Mouse (Mus musculus): ENCODE measurements around the gene Cyp46a1. TPM values are rescaled to one million over a fixed set of nuclear protein-coding genes. Genes with fewer than 3 reads are reported as not detected.
A peak's percentile ranks its signal among the peaks of the same experiment; 100 is the strongest.

Gene Cyp46a1
- total RNA-seq (2012; rRNA removed), result 0.98 and 1.6 TPM in 2 replicates

DNA sequence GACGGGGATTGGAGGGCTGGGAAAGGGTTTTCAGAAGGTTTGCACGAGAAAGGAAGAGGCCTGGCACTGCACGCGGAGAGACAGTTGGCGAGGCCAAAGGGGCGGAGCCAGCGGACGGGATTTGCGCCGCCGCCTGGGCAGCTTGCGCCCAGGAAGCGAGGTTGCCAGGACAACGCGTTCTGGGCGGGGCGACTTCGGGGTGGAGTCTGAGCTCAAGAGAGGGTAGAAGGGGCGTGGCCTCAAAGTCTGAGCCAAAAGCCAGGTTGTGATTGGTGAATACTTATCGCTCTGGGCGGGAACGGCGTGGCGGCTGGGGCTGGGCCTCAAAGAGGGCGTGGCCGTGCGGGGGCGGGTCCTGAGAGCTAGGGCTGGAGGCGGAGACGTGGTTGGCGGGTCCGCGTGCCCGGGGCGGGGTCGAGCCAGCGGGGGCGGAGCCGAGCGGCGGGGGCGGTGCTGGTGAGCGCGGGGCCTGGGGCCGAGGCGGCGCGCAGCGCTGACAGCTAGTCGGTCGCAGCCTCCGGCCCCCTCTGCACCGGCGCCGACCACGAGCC lies at the start of gene Cyp46a1:
TSS of gene Cyp46a1 (plus strand) at position 487 of the 551 bp plus-strand sequence.
- Histone ChIP-seq H3K9me3 (ENCODE audit: control insufficient read depth, insufficient read depth, low read depth, low read length) (no peaks in the 10 kb centered on the region), H3K4me3 (ENCODE audit: insufficient read depth in 1 of 2, low read depth in 1 of 2, low read length in 2 of 2, poor library complexity in 1 of 2, severe bottlenecking in 1 of 2) (peak within 1 kb of the TSS; percentile 68 to 82), H3K27ac (ENCODE audit: insufficient read depth, low read depth, low read length, poor library complexity, severe bottlenecking) (no peak within 1 kb of the TSS), H3K36me3 (ENCODE audit: control insufficient read depth, insufficient read depth, low read length, poor library complexity, severe bottlenecking) (no peaks in the 10 kb centered on the region), H3K4me1 (ENCODE audit: control insufficient read depth in 2 of 2, insufficient read depth in 2 of 2, low read length in 2 of 2, poor library complexity in 1 of 2) (peaks cover 0 to 11% of the 10 kb centered on the region in 2 experiments; a peak in 2 of 4 replicates), H3K9ac (ENCODE audit: insufficient read depth, low read depth, low read length, poor library complexity, severe bottlenecking) (peak within 1 kb of the TSS; percentile 38; the same call in 1 of the 2 replicates)
- in situ Hi-C loops (cut with MboI; ENCODE audit: low sequenced_read_pairs in 2 of 2, unreplicated experiment in 2 of 2), result no loop called here
- TF ChIP-seq HCFC1 (IDR thresholded peaks at IDR 0.05; ENCODE audit: borderline replicate concordance, insufficient read depth, low read length) (no peak), ZNF384 (IDR thresholded peaks at IDR 0.05; ENCODE audit: low read depth, low read length) (no peak), CHD2 (IDR thresholded peaks at IDR 0.05; ENCODE audit: low read depth, low read length) (no peak), ZC3H11A (IDR thresholded peaks at IDR 0.05; ENCODE audit: borderline replicate concordance, low read depth, low read length) (no peak), MAFK (IDR thresholded peaks at IDR 0.05; ENCODE audit: insufficient read depth, low read depth, low read length) (no peak)
- peak; percentile 99 for DNase-seq (ENCODE audit: low read depth, low spot score)

DNA sequence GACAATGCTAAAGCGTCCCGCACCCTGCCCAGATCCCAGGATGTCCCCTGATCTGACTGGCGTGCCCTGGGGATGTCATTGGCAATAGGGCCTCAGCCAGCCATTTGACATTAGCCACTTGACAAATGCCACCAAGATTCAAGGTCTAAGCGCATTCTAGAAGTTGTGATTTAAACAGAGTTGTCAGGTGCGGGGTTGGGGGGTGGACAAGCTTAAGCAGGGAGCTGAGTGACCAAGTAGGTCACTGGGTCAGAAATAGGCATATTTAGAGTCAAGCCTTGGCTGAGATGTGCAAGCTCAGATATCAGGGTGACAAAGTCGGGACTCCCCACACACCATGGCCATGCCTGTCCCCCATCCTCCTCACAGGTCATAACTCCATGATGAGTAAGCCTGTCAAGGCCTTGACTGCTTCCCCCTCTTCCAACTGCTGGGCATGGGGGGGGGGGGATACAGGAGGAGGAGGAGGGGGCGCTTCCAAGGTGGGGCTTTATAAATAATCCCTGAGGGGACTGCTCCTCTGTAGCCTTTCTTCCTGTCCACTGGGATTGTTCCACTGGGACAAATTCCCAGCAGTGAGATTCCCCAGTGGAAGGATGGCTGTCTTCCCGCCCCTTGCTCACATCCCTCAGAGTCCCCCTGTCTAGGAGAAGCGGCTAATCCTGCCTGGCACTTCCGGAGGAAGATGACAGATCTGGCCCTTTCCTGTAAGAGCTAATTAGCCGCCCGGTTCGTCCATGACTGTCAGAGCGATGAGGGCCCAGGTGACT lies 49.5 kb upstream of the Cyp46a1 start:
- H3K9me3 ChIP-seq (ENCODE audit: control insufficient read depth, insufficient read depth, low read depth, low read length), result no peaks in the 10 kb centered on the region
- peak overlapping the region; percentile 13 to 35; a peak in 2 of 4 replicates for H3K4me3 ChIP-seq (ENCODE audit: insufficient read depth in 1 of 2, low read depth in 1 of 2, low read length in 2 of 2, poor library complexity in 1 of 2, severe bottlenecking in 1 of 2)
- H3K4me1 ChIP-seq (ENCODE audit: control insufficient read depth in 2 of 2, insufficient read depth in 2 of 2, low read length in 2 of 2, poor library complexity in 1 of 2), result peaks cover 3 to 28% of the 10 kb centered on the region in 2 experiments; a peak in 2 of 4 replicates
- in situ Hi-C loops (cut with MboI; ENCODE audit: low sequenced_read_pairs in 2 of 2, unreplicated experiment in 2 of 2), result no loop called here
- no peak for DNase-seq (ENCODE audit: low read depth, low spot score)
- 0 out of 2 replicates have a peak overlapping the region, but pooled peaks have one; percentile 67 for H3K27ac ChIP-seq (ENCODE audit: insufficient read depth, low read depth, low read length, poor library complexity, severe bottlenecking)
- H3K36me3 ChIP-seq (ENCODE audit: control insufficient read depth, insufficient read depth, low read length, poor library complexity, severe bottlenecking), result no peaks in the 10 kb centered on the region
- TF ChIP-seq MAFK (IDR thresholded peaks at IDR 0.05; ENCODE audit: insufficient read depth, low read depth, low read length), result no peak
- no peak for TF ChIP-seq ZNF384 (IDR thresholded peaks at IDR 0.05; ENCODE audit: low read depth, low read length)
- TF ChIP-seq ZC3H11A (IDR thresholded peaks at IDR 0.05; ENCODE audit: borderline replicate concordance, low read depth, low read length), result no peak
- no peak for TF ChIP-seq HCFC1 (IDR thresholded peaks at IDR 0.05; ENCODE audit: borderline replicate concordance, insufficient read depth, low read length)
- TF ChIP-seq CHD2 (IDR thresholded peaks at IDR 0.05; ENCODE audit: low read depth, low read length), result no peak
- peak overlapping the region; percentile 40; the same call in 1 of the 2 replicates for H3K9ac ChIP-seq (ENCODE audit: insufficient read depth, low read depth, low read length, poor library complexity, severe bottlenecking)

DNA sequence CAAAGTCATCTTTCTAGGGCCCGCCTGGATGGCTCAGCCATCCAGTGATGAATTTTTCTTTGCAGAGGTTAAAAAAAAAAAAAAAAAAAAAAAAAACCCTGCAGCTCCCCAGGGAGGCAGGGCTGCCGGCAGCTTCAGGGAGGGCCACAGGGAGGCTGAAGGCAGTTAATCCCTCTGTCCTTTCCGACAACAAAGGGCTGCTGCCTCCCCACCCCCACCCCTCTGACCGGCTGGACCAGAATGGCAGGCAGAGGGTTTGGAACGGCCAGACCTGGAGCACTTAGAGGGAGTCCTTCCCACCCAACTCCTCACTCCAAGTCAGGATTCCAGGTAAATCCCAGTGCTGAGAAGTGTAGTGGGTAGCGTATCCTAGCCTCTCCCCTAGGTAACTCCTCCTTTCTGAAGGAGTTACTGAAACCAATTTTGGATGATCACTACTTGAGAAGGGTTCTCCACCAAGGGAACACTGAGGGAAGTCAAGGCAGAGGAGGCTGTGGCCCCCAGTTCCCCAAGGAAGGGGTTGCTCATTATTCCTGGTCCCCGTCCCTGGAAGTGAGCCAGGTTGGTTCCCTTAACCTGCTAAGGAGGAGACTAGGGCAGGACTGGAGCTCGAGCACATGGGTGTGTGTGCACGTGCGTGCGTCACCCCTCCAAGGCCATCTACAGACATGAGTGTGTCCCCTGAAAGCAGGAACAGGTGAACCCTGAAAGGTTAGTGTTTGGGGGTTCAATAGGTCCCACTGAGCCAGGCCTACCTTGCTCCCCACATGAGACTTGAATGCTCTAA lies 48.8 kb upstream of the Cyp46a1 start:
- H3K9me3 ChIP-seq (ENCODE audit: control insufficient read depth, insufficient read depth, low read depth, low read length), result no peaks in the 10 kb centered on the region
- TF ChIP-seq HCFC1 (IDR thresholded peaks at IDR 0.05; ENCODE audit: borderline replicate concordance, insufficient read depth, low read length) (no peak), ZNF384 (IDR thresholded peaks at IDR 0.05; ENCODE audit: low read depth, low read length) (peak; percentile 92)
- H3K27ac ChIP-seq (ENCODE audit: insufficient read depth, low read depth, low read length, poor library complexity, severe bottlenecking), result peak overlapping the region; percentile 67
- no peak for DNase-seq (ENCODE audit: low read depth, low spot score)
- peaks cover 3 to 28% of the 10 kb centered on the region in 2 experiments; a peak in 2 of 4 replicates for H3K4me1 ChIP-seq (ENCODE audit: control insufficient read depth in 2 of 2, insufficient read depth in 2 of 2, low read length in 2 of 2, poor library complexity in 1 of 2)
- H3K4me3 ChIP-seq (ENCODE audit: insufficient read depth in 1 of 2, low read depth in 1 of 2, low read length in 2 of 2, poor library complexity in 1 of 2, severe bottlenecking in 1 of 2), result peak overlapping the region; percentile 13 to 35; a peak in 3 of 4 replicates
- peak overlapping the region; percentile 44; the same call in 1 of the 2 replicates for H3K9ac ChIP-seq (ENCODE audit: insufficient read depth, low read depth, low read length, poor library complexity, severe bottlenecking)
- in situ Hi-C loops (cut with MboI; ENCODE audit: low sequenced_read_pairs in 2 of 2, unreplicated experiment in 2 of 2), result no loop called here
- no peaks in the 10 kb centered on the region for H3K36me3 ChIP-seq (ENCODE audit: control insufficient read depth, insufficient read depth, low read length, poor library complexity, severe bottlenecking)

DNA sequence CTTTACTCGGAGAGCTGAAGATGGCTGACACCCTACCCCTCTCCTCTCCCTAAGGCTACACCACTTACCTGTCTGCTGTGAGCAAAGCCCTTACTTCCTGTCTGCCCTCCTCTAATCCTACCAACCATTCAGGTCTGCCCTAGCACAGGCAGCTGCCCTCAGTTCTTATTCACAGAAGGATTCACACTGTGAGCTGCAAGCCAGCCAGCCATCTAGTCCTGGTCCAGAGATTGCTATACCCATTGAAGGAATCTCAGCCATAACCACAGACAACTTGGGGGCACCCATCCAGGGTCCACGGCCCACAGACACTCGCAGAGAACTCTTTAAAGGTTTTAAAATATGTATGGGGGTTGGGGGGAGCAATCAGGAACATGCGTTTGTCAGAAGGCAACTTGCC lies 47.8 kb upstream of the Cyp46a1 start:
- no peaks in the 10 kb centered on the region for H3K9me3 ChIP-seq (ENCODE audit: control insufficient read depth, insufficient read depth, low read depth, low read length)
- DNase-seq (ENCODE audit: low read depth, low spot score), result no peak
- H3K4me1 ChIP-seq (ENCODE audit: control insufficient read depth in 2 of 2, insufficient read depth in 2 of 2, low read length in 2 of 2, poor library complexity in 1 of 2), result peaks cover 3 to 25% of the 10 kb centered on the region in 2 experiments; a peak in 2 of 4 replicates
- in situ Hi-C loops (cut with MboI; ENCODE audit: low sequenced_read_pairs in 2 of 2, unreplicated experiment in 2 of 2), result no loop called here
- H3K36me3 ChIP-seq (ENCODE audit: control insufficient read depth, insufficient read depth, low read length, poor library complexity, severe bottlenecking), result no peaks in the 10 kb centered on the region
- peak overlapping the region in 1 of 2 experiments; percentile 15; a peak in 1 of 4 replicates for H3K4me3 ChIP-seq (ENCODE audit: insufficient read depth in 1 of 2, low read depth in 1 of 2, low read length in 2 of 2, poor library complexity in 1 of 2, severe bottlenecking in 1 of 2)
- H3K9ac ChIP-seq (ENCODE audit: insufficient read depth, low read depth, low read length, poor library complexity, severe bottlenecking), result peak overlapping the region; percentile 56; the same call in 1 of the 2 replicates
- peak overlapping the region; percentile 67; the same call in 1 of the 2 replicates for H3K27ac ChIP-seq (ENCODE audit: insufficient read depth, low read depth, low read length, poor library complexity, severe bottlenecking)
- no peak for TF ChIP-seq ZNF384 (IDR thresholded peaks at IDR 0.05; ENCODE audit: low read depth, low read length)
- TF ChIP-seq MAFK (IDR thresholded peaks at IDR 0.05; ENCODE audit: insufficient read depth, low read depth, low read length), result no peak
- no peak for TF ChIP-seq ZC3H11A (IDR thresholded peaks at IDR 0.05; ENCODE audit: borderline replicate concordance, low read depth, low read length)
- no peak for TF ChIP-seq HCFC1 (IDR thresholded peaks at IDR 0.05; ENCODE audit: borderline replicate concordance, insufficient read depth, low read length)
- no peak for TF ChIP-seq CHD2 (IDR thresholded peaks at IDR 0.05; ENCODE audit: low read depth, low read length)

All from ES-E14 (cell line).